Mouse (Mus musculus): ENCODE results near the gene Fmn2.

Fmn2 gene

GRCm38 (mm10) chr1:174781037-174781436 is 279.4 kb downstream of the Fmn2 start:
- DNase-seq (ENCODE audit: low read depth, low spot score) = no peak

GRCm38 (mm10) chr1:174788617-174789016 is 287.0 kb downstream of the Fmn2 start:
- no peak for DNase-seq (ENCODE audit: low read depth, low spot score)

GRCm38 (mm10) chr1:174811846-174812245 is 310.2 kb downstream of the Fmn2 start:
- no peak for DNase-seq (ENCODE audit: low read depth, low spot score)

GRCm38 (mm10) chr1:174826562-174826961 is 324.9 kb downstream of the Fmn2 start:
- no peak for DNase-seq (ENCODE audit: low read depth, low spot score)

- DNase-seq (ENCODE audit: low read depth, low spot score) = no peak
Measured at GRCm38 (mm10) chr1:174836861-174837260, 335.2 kb downstream of the Fmn2 start.

GRCm38 (mm10) chr1:174844786-174845185 is 343.2 kb downstream of the Fmn2 start:
- DNase-seq (ENCODE audit: low read depth, low spot score) = no peak

- no peak for DNase-seq (ENCODE audit: low read depth, low spot score)
Measured at GRCm38 (mm10) chr1:174856188-174856587, 354.6 kb downstream of the Fmn2 start.

GRCm38 (mm10) chr1:174860407-174861118 is 358.9 kb downstream of the Fmn2 start:
- no peak for DNase-seq (ENCODE audit: low read depth, low spot score)

All from retina, postnatal 7 days (tissue).